Mouse (Mus musculus): ENCODE measurements around the gene Smarca2.

GRCm38 (mm10) chr19:26752611-26753163 lies 147.8 kb downstream of the Smarca2 start:
- TF ChIP-seq CTCF (IDR thresholded peaks at IDR 0.05; ENCODE audit: borderline replicate concordance, insufficient read depth, low read depth, low read length) (no peak), POLR2A (IDR thresholded peaks at IDR 0.05; ENCODE audit: borderline replicate concordance, insufficient read depth, low read length) (no peak)
